8 mouse cellular contexts compared by ENCODE assay signal in genomic region chr3:31096155-31097101, GRCm38 (mm10). TPM values are rescaled to one million over a fixed set of nuclear protein-coding genes. Genes with fewer than 3 reads are reported as not detected.
DNase-seq lines count a peak whose midpoint lies in the region; ATAC-seq and TF ChIP-seq lines count a peak whose summit lies in the region.

No protein-coding gene starts in this region.

- peak overlapping the region; percentile 90 for H3K9ac ChIP-seq in embryonic facial prominence, embryonic 13.5 days
- peak overlapping the region; percentile 96 for H3K9ac ChIP-seq in hindbrain, postnatal 0 days (replicated peaks; ENCODE audit: low read length)
- peak overlapping the region; percentile 93 for H3K9ac ChIP-seq in midbrain, postnatal 0 days (replicated peaks; ENCODE audit: low read length, poor library complexity, severe bottlenecking)

- H3K27ac ChIP-seq in left cerebral cortex, adult 2 months, result peak overlapping the region; percentile 98; the same call in 1 of the 2 replicates
- H3K27ac ChIP-seq in embryonic facial prominence, embryonic 13.5 days, result peak overlapping the region; percentile 98
- peak overlapping the region; percentile 99 for H3K27ac ChIP-seq in hindbrain, postnatal 0 days
- peak overlapping the region; percentile 99; the same call in 1 of the 2 replicates for H3K27ac ChIP-seq in midbrain, postnatal 0 days (ENCODE audit: low read depth, low read length)

- peak overlapping the region; percentile 74 for H3K4me3 ChIP-seq in left cerebral cortex, adult 2 months
- H3K4me3 ChIP-seq in embryonic facial prominence, embryonic 13.5 days, result peak overlapping the region; percentile 89
- H3K4me3 ChIP-seq in hindbrain, postnatal 0 days (ENCODE audit: low read length), result peak overlapping the region; percentile 92
- H3K4me3 ChIP-seq in midbrain, postnatal 0 days (ENCODE audit: low read depth, low read length), result peak overlapping the region; percentile 100

- no peaks in the 10 kb centered on the region for H3K9me3 ChIP-seq in embryonic facial prominence, embryonic 13.5 days
- no peaks in the 10 kb centered on the region for H3K9me3 ChIP-seq in hindbrain, postnatal 0 days (ENCODE audit: low read length)
- H3K9me3 ChIP-seq in midbrain, postnatal 0 days (ENCODE audit: low read length), result no peaks in the 10 kb centered on the region

- intact Hi-C loops in left cerebral cortex, adult 2 months (cut with DNase I), result no loop called here
- intact Hi-C loops in left cerebral cortex, postnatal 36 days (cut with DNase I), result loop anchor here (10.0 kb wide), 1 partner anchor 502 kb away; the partner anchor contains the start of gene Actrt3
- intact Hi-C loops in gastrocnemius, postnatal 36 days (cut with DNase I), result no loop called here

- H3K27me3 ChIP-seq in embryonic facial prominence, embryonic 13.5 days, result no peaks in the 10 kb centered on the region
- H3K27me3 ChIP-seq in hindbrain, postnatal 0 days (ENCODE audit: insufficient read depth, low read length), result no peaks in the 10 kb centered on the region
- no peaks in the 10 kb centered on the region for H3K27me3 ChIP-seq in midbrain, postnatal 0 days (ENCODE audit: insufficient read depth, low read length)

- peaks cover 36% of the 10 kb centered on the region for H3K4me1 ChIP-seq in embryonic facial prominence, embryonic 13.5 days
- H3K4me1 ChIP-seq in hindbrain, postnatal 0 days (ENCODE audit: insufficient read depth, low read length), result peaks cover 30% of the 10 kb centered on the region
- H3K4me1 ChIP-seq in midbrain, postnatal 0 days (ENCODE audit: insufficient read depth, low read length), result peaks cover 17% of the 10 kb centered on the region

- DNase-seq in left cerebral cortex, adult 2 months (ENCODE audit: extremely low spot score in 1 of 2, low spot score in 2 of 2), result no peak
- no peak for DNase-seq in left cerebral cortex, postnatal 36 days (ENCODE audit: low spot score in 2 of 2)
- no peak for DNase-seq in hindbrain, postnatal 0 days (ENCODE audit: low spot score)
- DNase-seq in midbrain, postnatal 0 days (ENCODE audit: low spot score), result no peak
- no peak for DNase-seq in right cerebral cortex, adult 2 months (ENCODE audit: low spot score in 2 of 2)
- DNase-seq in gastrocnemius, postnatal 36 days, result no peak
- DNase-seq in Muller cell, postnatal 12 days (ENCODE audit: inconsistent ontology term), result no peak

- ATAC-seq in embryonic facial prominence, embryonic 13.5 days (ENCODE audit: insufficient number of reproducible peaks, insufficient read depth, low FRiP score, low TSS enrichment, low read depth), result no peak
- no peak for ATAC-seq in hindbrain, postnatal 0 days
- ATAC-seq in midbrain, postnatal 0 days (ENCODE audit: low FRiP score), result no peak

- peaks cover 4% of the 10 kb centered on the region; the same call in 1 of the 2 replicates for H3K36me3 ChIP-seq in embryonic facial prominence, embryonic 13.5 days
- H3K36me3 ChIP-seq in hindbrain, postnatal 0 days (ENCODE audit: insufficient read depth, low read length), result peaks cover 4% of the 10 kb centered on the region; the same call in 1 of the 2 replicates
- peaks cover 2% of the 10 kb centered on the region; the same call in 1 of the 2 replicates for H3K36me3 ChIP-seq in midbrain, postnatal 0 days (ENCODE audit: insufficient read depth, low read length)

- peak overlapping the region; percentile 79 for H3K4me2 ChIP-seq in embryonic facial prominence, embryonic 13.5 days
- H3K4me2 ChIP-seq in hindbrain, postnatal 0 days (ENCODE audit: low read depth, low read length), result peak overlapping the region; percentile 92
- H3K4me2 ChIP-seq in midbrain, postnatal 0 days (ENCODE audit: low read depth, low read length, poor library complexity, severe bottlenecking), result peak overlapping the region; percentile 79

- 39% methylated on average over 10 of the region's 10 CpGs for WGBS in embryonic facial prominence, embryonic 13.5 days
- 37% methylated on average over 10 of the region's 10 CpGs for WGBS in hindbrain, postnatal 0 days
- WGBS in midbrain, postnatal 0 days, result 36% methylated on average over 10 of the region's 10 CpGs

- no peak for TF ChIP-seq CTCF in left cerebral cortex, adult 2 months (IDR thresholded peaks at IDR 0.05)
- TF ChIP-seq CTCF in hindbrain, postnatal 0 days (IDR thresholded peaks at IDR 0.05; ENCODE audit: low read depth), result no peak
- no peak for TF ChIP-seq CTCF in midbrain, postnatal 0 days (IDR thresholded peaks at IDR 0.05)

RNA-seq across cellular contexts. Expression of gene Skil, which starts 1.6 kb away (rescaled TPM):
- 10 to 100 TPM; 65.8 to 68.1 TPM for total RNA-seq in left cerebral cortex, adult 2 months (2021)
- total RNA-seq in left cerebral cortex, postnatal 36 days (2021), result 10 to 100 TPM; 59.6 to 59.7 TPM
- 18.4 and 23.6 TPM in 2 replicates for polyA plus RNA-seq in embryonic facial prominence, embryonic 13.5 days (2015; fragmentation: Nextera tagmentation; extraction: Ambion mirVana)
- 36.4 and 38.9 TPM in 2 replicates for total RNA-seq in hindbrain, postnatal 0 days (2014; rRNA removed)
- polyA plus RNA-seq in hindbrain, postnatal 0 days (2015; fragmentation: Nextera tagmentation; extraction: Ambion mirVana), result 23.9 and 25.1 TPM in 2 replicates
- 39.4 and 46.8 TPM in 2 replicates for total RNA-seq in midbrain, postnatal 0 days (2014; rRNA removed)
- 24.7 and 28.5 TPM in 2 replicates for polyA plus RNA-seq in midbrain, postnatal 0 days (2015; fragmentation: Nextera tagmentation; extraction: Ambion mirVana)
- 10 to 100 TPM in 1 of 2 experiments, 1 to 10 TPM in 1; 9.6 to 10.5 TPM for total RNA-seq in gastrocnemius, postnatal 36 days (2021)

RNA-seq across cellular contexts. Expression of gene Cldn11, which starts 53.3 kb away (rescaled TPM):
- 10 to 100 TPM; 73.8 to 75.7 TPM for total RNA-seq in left cerebral cortex, adult 2 months (2021)
- 100 to 1,000 TPM; 132 to 218 TPM for total RNA-seq in left cerebral cortex, postnatal 36 days (2021)
- 18.1 and 23.7 TPM in 2 replicates for polyA plus RNA-seq in embryonic facial prominence, embryonic 13.5 days (2015; fragmentation: Nextera tagmentation; extraction: Ambion mirVana)
- total RNA-seq in hindbrain, postnatal 0 days (2014; rRNA removed), result 61.8 and 80.1 TPM in 2 replicates
- 71.0 and 76.7 TPM in 2 replicates for polyA plus RNA-seq in hindbrain, postnatal 0 days (2015; fragmentation: Nextera tagmentation; extraction: Ambion mirVana)
- total RNA-seq in midbrain, postnatal 0 days (2014; rRNA removed), result 45.6 and 60.4 TPM in 2 replicates
- polyA plus RNA-seq in midbrain, postnatal 0 days (2015; fragmentation: Nextera tagmentation; extraction: Ambion mirVana), result 45.5 and 47.2 TPM in 2 replicates
- total RNA-seq in gastrocnemius, postnatal 36 days (2021), result under 1 TPM; 0.30 to 0.36 TPM

Comparison
In these comparisons a context has a peak if more than half of its experiments do, and no peak if none do; other contexts are left out.
1. RNA of gene Cldn11, which starts 53.3 kb away (total RNA-seq): 132 to 218 TPM in left cerebral cortex, postnatal 36 days, 61.8 to 80.1 TPM in hindbrain, postnatal 0 days, 73.8 to 75.7 TPM in left cerebral cortex, adult 2 months and 45.6 to 60.4 TPM in midbrain, postnatal 0 days; 0.30 to 0.36 TPM in gastrocnemius, postnatal 36 days; every median in the first group is over 10 times any median in the second.
2. Peak in every context shown above with its lines, with median percentiles within 50 percentile points of each other: H3K27ac ChIP-seq, H3K4me3 ChIP-seq, H3K4me2 ChIP-seq and H3K9ac ChIP-seq.